Mouse (Mus musculus) adrenal gland, adult (tissue): ENCODE measurements around the gene Madcam1.

ENCODE experiments used
- DNase-seq, 2 experiments: peaks; one replicate each; pipeline ENCODE4 v3.0.0; 2022 to 2023; ENCODE audit warnings: low spot score in 1 of 2; ENCODE audit not compliant: inconsistent age in 2 of 2

The Madcam1 gene

GRCm38 (mm10) chr10:79666493-79666892, 2.1 kb downstream of the Madcam1 start:
- DNase-seq, result peak in 1 of 2 experiments; percentile 26

- peak in 1 of 2 experiments; percentile 46 for DNase-seq
Measured at GRCm38 (mm10) chr10:79668076-79668475, 3.7 kb downstream of the Madcam1 start.

- peak; percentile 91 to 98 for DNase-seq
Measured at GRCm38 (mm10) chr10:79668771-79669575, 4.6 kb downstream of the Madcam1 start, which contains the start of gene Tpgs1. Gene Tpgs1 (plus strand): TSS chr10:79669369.

- DNase-seq, result peak; percentile 80 to 91
Measured at GRCm38 (mm10) chr10:79669576-79670057, 5.3 kb downstream of the Madcam1 start.

- peak in 1 of 2 experiments; percentile 58 for DNase-seq
Measured at GRCm38 (mm10) chr10:79670071-79670888, 5.9 kb downstream of the Madcam1 start.

- DNase-seq, result peak in 1 of 2 experiments; percentile 18
Measured at GRCm38 (mm10) chr10:79671396-79672087, 7.2 kb downstream of the Madcam1 start.

- DNase-seq, result peak in 1 of 2 experiments; percentile 26
Measured at GRCm38 (mm10) chr10:79672088-79672455, 7.7 kb downstream of the Madcam1 start.

- peak in 1 of 2 experiments; percentile 26 for DNase-seq
Measured at GRCm38 (mm10) chr10:79673054-79673453, 8.7 kb downstream of the Madcam1 start.

- peak in 1 of 2 experiments; percentile 32 for DNase-seq
Measured at GRCm38 (mm10) chr10:79675346-79676035, 11.1 kb downstream of the Madcam1 start.

- peak in 1 of 2 experiments; percentile 76 for DNase-seq
Measured at GRCm38 (mm10) chr10:79680606-79681495, 16.5 kb downstream of the Madcam1 start.

- DNase-seq, result peak; percentile 100
Measured at GRCm38 (mm10) chr10:79681591-79682245, 17.4 kb downstream of the Madcam1 start, which contains the start of gene Cdc34. Gene Cdc34 (plus strand): TSS chr10:79682195.

- peak; percentile 66 to 82 for DNase-seq
Measured at GRCm38 (mm10) chr10:79682551-79682915, 18.2 kb downstream of the Madcam1 start.

- DNase-seq, result peak; percentile 71 to 89
Measured at GRCm38 (mm10) chr10:79682916-79683582, 18.7 kb downstream of the Madcam1 start.

- peak in 1 of 2 experiments; percentile 76 for DNase-seq
Measured at GRCm38 (mm10) chr10:79683726-79684640, 19.6 kb downstream of the Madcam1 start.

GRCm38 (mm10) chr10:79684770-79685600, 20.6 kb downstream of the Madcam1 start:
- DNase-seq, result no peak

GRCm38 (mm10) chr10:79686219-79686618, 21.9 kb downstream of the Madcam1 start:
- DNase-seq, result no peak
